Mouse (Mus musculus) olfactory bulb, adult 2 months (tissue): ENCODE results near the gene Arap1. TPM values are rescaled to one million over a fixed set of nuclear protein-coding genes. Genes with fewer than 3 reads are reported as not detected.

ENCODE experiments used
- H3K27ac ChIP-seq: fragments of 200-500 bp; 2 replicates; pipeline ENCODE4 v1.5.1; 2012; ENCODE audit warnings: low read depth, low read length; ENCODE audit not compliant: insufficient read depth
- H3K4me1 ChIP-seq: fragments of 200-500 bp; 2 replicates; pipeline ENCODE4 v1.6.1; 2012; ENCODE audit warnings: low read length; ENCODE audit not compliant: control insufficient read depth, insufficient read depth
- H3K4me3 ChIP-seq: fragments of 200-500 bp; 2 replicates; pipeline ENCODE4 v1.5.1; 2012; ENCODE audit warnings: mild to moderate bottlenecking, low read depth, low read length, moderate library complexity; ENCODE audit not compliant: insufficient read depth
- CTCF ChIP-seq: fragments of 200-500 bp; IDR thresholded peaks from 2 replicates; pipeline ENCODE4 v1.5.1; 2012; ENCODE audit warnings: low read depth, mild to moderate bottlenecking, low read length, moderate library complexity; ENCODE audit not compliant: insufficient read depth
- POLR2A ChIP-seq: fragments of 200-500 bp; IDR thresholded peaks from 2 replicates; pipeline ENCODE4 v1.6.1; 2012; ENCODE audit warnings: mild to moderate bottlenecking, low read depth, low read length, moderate library complexity; ENCODE audit not compliant: insufficient read depth
- WGBS: fragments of 180-500 bp; shearing (Covaris S2); methylation state at CpG from one replicate; pipeline ENCODE4 v1.1.7; 2018; 5-methylcytosine and 5-hydroxymethylcytosine counted together
- polyA plus RNA-seq: library from polyadenylated mRNA; stranded (reverse); fragments of >200 nt; gene quantifications from 2 replicates; pipeline ENCODE4 v1.2.4, GENCODE M21; 2012; ENCODE audit warnings: low replicate concordance; ENCODE audit not compliant: missing spikeins, insufficient read depth, insufficient read length

The Arap1 gene
- polyA plus RNA-seq, 1 experiment: not detected

DNA sequence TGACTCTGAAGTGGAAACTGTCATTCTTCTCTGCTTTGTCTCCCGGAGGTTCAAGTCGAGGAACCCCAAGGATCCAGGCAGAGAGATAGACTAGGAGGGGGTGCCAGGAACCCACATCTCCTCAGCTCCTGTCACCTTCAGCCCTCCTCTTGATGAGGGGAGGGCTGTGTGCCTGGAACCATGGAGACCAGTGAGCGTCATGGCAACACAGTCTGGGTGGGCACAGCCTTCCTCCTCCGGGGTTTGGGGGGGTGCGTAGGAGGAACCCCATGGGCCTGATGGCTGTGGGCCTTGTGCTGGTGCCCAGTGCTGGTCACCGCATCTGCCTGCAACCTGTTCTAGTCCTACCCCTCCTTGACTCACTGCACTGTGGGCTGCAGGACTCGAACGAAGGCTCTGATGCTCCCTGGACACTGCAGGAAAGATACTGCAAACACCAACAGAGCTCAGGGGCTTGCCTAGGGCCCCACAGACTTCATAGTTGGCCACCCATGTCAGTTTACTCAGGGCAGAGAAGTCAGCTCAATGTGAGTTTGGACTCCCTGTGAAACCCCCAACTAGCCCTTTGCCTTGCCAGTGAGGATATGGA is 67.7 kb downstream of the Arap1 start:
- Histone ChIP-seq H3K4me3 (no peak overlapping the region), H3K27ac (peak overlapping the region; percentile 45), H3K4me1 (peaks cover 56% of the 10 kb centered on the region)
- no peak for TF ChIP-seq CTCF
- no peak for TF ChIP-seq POLR2A
- WGBS: 25% methylated on average over 8 of the region's 8 CpGs

DNA sequence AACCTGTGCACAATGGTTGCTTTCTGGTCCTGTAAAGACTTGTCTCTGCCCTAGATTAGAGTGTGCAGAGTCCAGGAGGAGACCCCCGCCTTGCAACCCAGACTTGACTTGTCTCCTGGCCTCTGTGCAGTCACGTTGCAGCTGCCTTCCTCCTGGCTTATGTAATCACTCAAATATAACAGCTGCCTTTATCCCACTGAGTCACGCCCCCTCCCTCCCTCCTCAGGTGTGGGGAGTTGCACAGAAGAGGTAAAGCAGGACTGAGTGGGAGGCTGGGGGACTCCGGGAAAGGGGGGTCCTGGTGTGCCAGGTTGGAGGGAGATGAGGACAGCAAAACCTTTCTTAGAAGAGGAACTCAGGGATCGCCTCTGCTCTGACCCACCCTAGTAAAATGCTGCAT is 68.5 kb downstream of the Arap1 start:
- no peak for TF ChIP-seq CTCF
- no peak for TF ChIP-seq POLR2A
- WGBS: 77% methylated on average over 5 of the region's 5 CpGs
- no peak overlapping the region for H3K4me3 ChIP-seq
- peaks cover 64% of the 10 kb centered on the region for H3K4me1 ChIP-seq
- no peak overlapping the region for H3K27ac ChIP-seq

DNA sequence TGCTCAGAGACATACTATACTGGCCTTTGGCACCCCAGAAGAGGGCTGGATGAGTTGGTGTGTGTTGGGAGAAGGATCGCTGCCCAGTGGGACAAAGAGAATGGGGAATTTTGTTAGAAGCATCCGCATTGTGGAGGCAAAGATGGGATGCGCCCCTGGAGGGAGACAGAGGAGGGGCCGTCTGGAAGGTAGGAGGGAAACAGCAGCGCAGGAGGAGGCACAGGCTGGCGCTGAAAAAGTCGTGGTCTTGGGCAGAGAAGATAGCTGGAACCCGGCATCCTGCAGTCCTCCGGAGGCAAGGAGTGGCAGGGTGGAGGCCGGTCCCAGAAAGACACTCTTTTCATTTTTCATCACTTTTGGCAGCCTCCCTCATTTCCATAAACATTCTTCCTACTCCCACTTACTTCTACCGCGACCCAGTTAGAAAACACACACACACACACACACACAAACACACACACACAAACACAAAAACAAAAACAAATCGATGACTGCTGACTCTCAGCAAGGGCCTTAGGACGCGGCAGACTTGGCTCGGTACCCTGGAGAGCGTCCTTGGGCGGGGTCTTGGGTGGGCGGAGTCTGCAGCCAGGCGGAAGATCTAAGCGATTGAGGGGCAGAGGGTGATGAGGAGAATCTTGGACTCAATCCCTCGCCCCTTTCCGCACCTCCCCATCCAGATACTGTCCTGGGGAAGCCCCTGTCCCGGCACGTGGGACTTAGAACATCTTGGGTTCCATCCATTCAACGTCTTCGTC is 71.3 kb downstream of the Arap1 start:
- no peak overlapping the region for H3K27ac ChIP-seq
- whole genome bisulfite sequencing: 20% methylated on average over 27 of the region's 27 CpGs
- TF ChIP-seq CTCF (no peak), POLR2A (no peak)
- no peak overlapping the region for H3K4me3 ChIP-seq
- peaks cover 69% of the 10 kb centered on the region for H3K4me1 ChIP-seq

DNA sequence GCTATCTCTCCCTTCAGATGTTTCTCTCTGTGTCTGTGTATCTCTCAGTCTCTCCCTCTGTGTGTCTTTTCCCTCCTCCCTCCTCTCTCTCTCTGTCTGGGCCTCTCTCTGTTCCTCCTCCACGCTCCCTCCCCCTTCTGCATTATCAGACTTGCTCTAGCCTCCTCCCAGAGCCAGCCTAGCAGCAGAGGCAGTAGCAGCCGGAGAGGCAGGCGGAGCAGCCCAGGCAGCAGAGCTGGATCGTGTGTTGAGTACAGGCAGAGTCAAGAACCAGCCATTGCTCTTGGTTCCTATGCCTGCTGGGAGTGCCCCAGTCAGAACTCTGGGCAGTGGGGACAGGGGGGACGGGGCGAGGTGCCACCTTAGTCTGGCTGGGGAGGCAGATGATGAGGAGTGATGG is 73.7 kb downstream of the Arap1 start, which contains the start of gene Pde2a:
Pde2a (plus strand) TSS at position 163 of the 400 bp plus-strand sequence.
- H3K4me3 ChIP-seq: peak within 1 kb of the TSS; percentile 58
- TF ChIP-seq POLR2A (peak; percentile 71; the same call in 1 of the 2 replicates), CTCF (no peak)
- WGBS: 7% methylated on average over 6 of the region's 6 CpGs
- peak within 1 kb of the TSS; percentile 28 for H3K27ac ChIP-seq
- H3K4me1 ChIP-seq: peaks cover 55% of the 10 kb centered on the region

DNA sequence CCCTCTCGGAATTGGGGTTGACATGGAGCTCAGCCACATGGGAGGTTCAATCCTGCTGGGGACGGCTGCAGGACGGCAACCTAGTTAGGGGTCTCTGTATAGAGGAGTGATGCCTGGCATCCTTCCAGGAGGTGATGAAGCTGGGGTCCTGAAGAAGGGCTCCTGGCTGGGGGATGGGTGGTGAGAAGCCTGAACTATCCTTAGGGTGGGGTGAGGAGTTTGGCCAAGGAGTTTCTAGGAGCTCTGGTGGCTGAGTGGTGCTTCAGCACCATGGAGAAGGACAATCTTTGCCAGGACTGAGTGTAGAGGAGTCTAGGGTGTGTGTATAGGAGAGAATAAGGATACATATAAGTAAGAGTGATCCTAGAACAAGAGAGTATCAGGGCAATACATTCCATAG is 74.2 kb downstream of the Arap1 start:
- no peak for TF ChIP-seq CTCF
- no peak for TF ChIP-seq POLR2A
- peaks cover 59% of the 10 kb centered on the region for H3K4me1 ChIP-seq
- 13% methylated on average over 3 of the region's 3 CpGs for WGBS
- peak overlapping the region; percentile 28 for H3K27ac ChIP-seq
- peak overlapping the region; percentile 58 for H3K4me3 ChIP-seq

DNA sequence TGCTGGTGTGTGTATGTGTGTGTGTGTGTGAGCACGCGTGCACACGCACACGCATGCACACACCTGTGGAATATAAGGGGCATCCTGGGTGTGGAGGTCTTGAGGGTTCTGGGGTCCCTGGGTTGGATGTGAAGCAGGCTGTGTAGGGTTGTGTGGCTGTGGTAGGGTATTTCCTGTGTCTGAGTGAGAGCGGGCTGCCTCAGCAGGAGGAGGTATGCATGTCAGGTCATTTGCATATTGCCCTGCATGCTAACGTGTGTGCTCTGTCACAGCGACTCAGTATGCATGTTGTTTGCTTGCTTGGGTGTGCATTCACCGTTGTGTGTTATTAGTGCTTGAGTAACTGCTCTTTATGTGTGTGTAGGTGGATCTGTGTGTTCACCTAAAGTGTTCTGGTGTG is 74.8 kb downstream of the Arap1 start:
- Histone ChIP-seq H3K4me1 (peaks cover 64% of the 10 kb centered on the region), H3K27ac (no peak overlapping the region), H3K4me3 (peak overlapping the region; percentile 46)
- WGBS: 64% methylated on average over 8 of the region's 8 CpGs
- TF ChIP-seq POLR2A: no peak
- no peak for TF ChIP-seq CTCF

DNA sequence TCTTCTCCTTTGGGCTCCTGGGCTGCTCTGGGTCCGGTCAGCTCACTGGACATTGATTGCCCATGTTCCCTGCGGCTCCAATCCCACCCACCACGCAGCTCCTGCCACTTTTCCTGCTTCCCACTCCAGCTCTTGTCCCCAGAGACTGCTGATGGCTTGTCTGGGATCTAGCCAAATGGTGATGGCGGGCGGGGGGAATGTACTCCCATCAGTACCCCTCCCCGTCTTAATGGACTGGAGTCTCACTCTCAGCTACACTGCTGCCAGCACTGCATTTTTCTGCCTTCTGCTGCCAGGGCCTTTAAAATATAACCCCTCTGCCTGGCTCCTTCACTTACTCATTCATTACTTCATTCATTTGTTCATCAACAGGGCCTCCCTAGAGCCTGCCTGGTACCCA is 76.1 kb downstream of the Arap1 start:
- no peak overlapping the region for H3K4me3 ChIP-seq
- H3K27ac ChIP-seq: no peak overlapping the region
- 54% methylated on average over 6 of the region's 6 CpGs for WGBS
- no peak for TF ChIP-seq POLR2A
- TF ChIP-seq CTCF: no peak
- peaks cover 63% of the 10 kb centered on the region for H3K4me1 ChIP-seq

DNA sequence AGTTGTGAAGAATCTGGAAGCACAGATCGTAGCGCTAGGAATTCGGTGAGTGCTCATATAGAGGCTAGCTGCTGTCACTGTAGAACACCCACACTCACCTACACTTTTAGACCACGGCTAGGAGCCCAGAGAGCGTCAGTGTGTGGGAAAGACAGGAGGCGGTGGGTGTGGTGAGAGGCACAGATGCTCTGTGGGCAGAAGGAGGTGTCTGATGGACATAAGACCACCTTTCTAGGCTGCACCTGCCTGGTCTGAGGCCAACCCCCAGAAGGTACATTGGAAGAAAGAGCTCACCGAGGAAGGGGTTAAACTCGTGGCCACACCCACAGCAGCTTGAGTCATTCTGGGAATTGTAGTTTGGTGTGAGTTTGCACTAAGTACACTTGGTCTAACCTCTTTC is 78.8 kb downstream of the Arap1 start:
- WGBS: 55% methylated on average over 8 of the region's 8 CpGs
- H3K4me3 ChIP-seq: 0 out of 2 replicates have a peak overlapping the region, but pooled peaks have one; percentile 6
- peaks cover 45% of the 10 kb centered on the region for H3K4me1 ChIP-seq
- TF ChIP-seq POLR2A (no peak), CTCF (no peak)
- H3K27ac ChIP-seq: no peak overlapping the region

DNA sequence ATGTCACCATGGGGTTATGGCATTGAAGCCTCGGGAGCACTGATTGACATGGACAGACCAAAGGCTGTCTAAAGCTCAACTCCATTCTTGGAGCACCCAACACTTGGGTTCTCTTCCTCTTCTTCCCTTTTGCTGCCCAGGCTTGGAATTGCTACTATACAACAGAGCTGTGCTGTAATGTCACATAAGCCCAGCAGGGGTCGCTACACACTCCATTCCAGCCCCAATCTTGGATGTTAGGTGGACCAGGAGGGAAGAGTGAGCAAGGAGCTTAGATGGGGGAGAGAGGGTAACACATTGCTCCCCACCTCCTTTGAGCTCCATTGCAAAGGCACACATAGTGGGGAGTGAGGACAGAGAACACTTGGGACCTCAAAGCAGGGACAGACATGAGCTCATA is 79.9 kb downstream of the Arap1 start:
- no peak for TF ChIP-seq POLR2A
- TF ChIP-seq CTCF: peak; percentile 71; the same call in 1 of the 2 replicates
- WGBS: 18% methylated on average over 2 of the region's 2 CpGs

DNA sequence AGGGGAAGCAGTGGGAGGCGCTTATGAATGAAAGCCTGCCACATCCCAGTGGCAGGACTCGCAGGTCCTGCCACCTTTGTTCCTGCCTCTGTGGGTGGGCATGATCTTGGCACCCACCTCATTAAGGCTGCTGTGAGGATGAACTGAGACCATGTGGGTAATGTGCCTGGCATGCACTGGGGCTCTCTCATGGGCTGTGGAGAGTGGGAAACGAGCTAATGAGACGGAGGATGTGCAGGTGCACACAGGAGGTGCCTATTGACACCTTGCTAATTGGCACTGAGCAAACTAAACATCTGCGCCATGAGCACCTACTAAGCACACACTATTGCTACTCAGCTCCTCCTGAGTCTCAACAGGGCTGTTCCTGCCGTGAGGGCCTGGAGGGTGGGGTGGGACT is 87.2 kb downstream of the Arap1 start:
- TF ChIP-seq CTCF: no peak
- TF ChIP-seq POLR2A: no peak
- WGBS: 75% methylated on average over 6 of the region's 6 CpGs
- peaks cover 9% of the 10 kb centered on the region for H3K4me1 ChIP-seq
- H3K4me3 ChIP-seq: no peak overlapping the region
- no peak overlapping the region for H3K27ac ChIP-seq

More for the DNA sequence above, 79.9 kb downstream of the Arap1 start:
- Histone ChIP-seq H3K27ac (no peak overlapping the region), H3K4me3 (no peak overlapping the region), H3K4me1 (peaks cover 36% of the 10 kb centered on the region)
